Mouse (Mus musculus) cerebellum, adult 2 months (tissue): ENCODE results near the gene G6pc3.

Experiments used
- CTCF ChIP-seq: fragments of 200-500 bp; IDR thresholded peaks from 2 replicates; pipeline ENCODE4 v1.5.1; 2011; ENCODE audit warnings: low read depth, mild to moderate bottlenecking, control low read depth, low read length, moderate library complexity, borderline replicate concordance; ENCODE audit not compliant: insufficient read depth
- POLR2A ChIP-seq: fragments of 200-500 bp; IDR thresholded peaks from 2 replicates; pipeline ENCODE4 v1.6.1; 2011; ENCODE audit warnings: low read length, control low read depth, borderline replicate concordance; ENCODE audit not compliant: insufficient read depth

GRCm38 (mm10) chr11:102214430-102215156 is 25.2 kb downstream of the G6pc3 start:
- TF ChIP-seq CTCF (no peak), POLR2A (no peak)
